12 mouse cellular contexts compared by ENCODE assay signal in genomic region chr1:20996603-20997327, GRCm38 (mm10). TPM values are rescaled to one million over a fixed set of nuclear protein-coding genes. Genes with fewer than 3 reads are reported as not detected.
DNase-seq lines count a peak whose midpoint lies in the region; ATAC-seq and TF ChIP-seq lines count a peak whose summit lies in the region.
"Had no signal": no experiment of that assay in that cellular context is flagged by ENCODE, and none has a peak within 500 bp of the region (broad histone marks: within the 10 kb centered on the region; RNA-seq: fewer than 3 reads in every experiment).

No protein-coding gene starts in this region.

- TF ChIP-seq EP300 in heart, postnatal 0 days (IDR thresholded peaks at IDR 0.05; ENCODE audit: low read depth), result no peak

- TF ChIP-seq POLR2A in lung, adult 2 months (IDR thresholded peaks at IDR 0.05; ENCODE audit: borderline replicate concordance, extremely low read depth, low read depth, low read length), result no peak

- 0 out of 2 replicates have a peak, but pooled peaks have one; percentile 18 for ATAC-seq in lung, embryonic 16.5 days (ENCODE audit: low read depth)
- no peak for ATAC-seq in heart, postnatal 0 days (ENCODE audit: insufficient read depth, low read depth)
- ATAC-seq in neural tube, embryonic 11.5 days (ENCODE audit: insufficient read depth, low FRiP score, low TSS enrichment), result no peak

- DNase-seq in heart, adult 18-20 months, result peak; percentile 33 to 43
- no peak for DNase-seq in heart, adult 9 months (ENCODE audit: low spot score in 2 of 2)
- no peak for DNase-seq in lung, adult 2 months
- no peak for DNase-seq in heart, postnatal 0 days (ENCODE audit: low spot score)
- peak; percentile 30 for DNase-seq in neural tube, embryonic 11.5 days (ENCODE audit: low spot score)
- no peak for DNase-seq in left cerebral cortex, adult 9 months (ENCODE audit: low spot score in 2 of 2)
- DNase-seq in left cerebral cortex, adult 11 months (ENCODE audit: low spot score), result no peak
- DNase-seq: B cell, adult 2 months; cerebellum, postnatal 36 days; spleen, adult 18-20 months had no signal

- H3K27me3 ChIP-seq in lung, embryonic 16.5 days (ENCODE audit: control insufficient read depth, insufficient read depth, low read depth, low read length), result no peaks in the 10 kb centered on the region
- no peaks in the 10 kb centered on the region for H3K27me3 ChIP-seq in heart, postnatal 0 days (ENCODE audit: control insufficient read depth, insufficient read depth, low read length)
- no peaks in the 10 kb centered on the region for H3K27me3 ChIP-seq in neural tube, embryonic 11.5 days (ENCODE audit: control insufficient read depth, insufficient read depth, low read length)

- no peak overlapping the region for H3K4me3 ChIP-seq in lung, embryonic 16.5 days (ENCODE audit: low read length)
- H3K4me3 ChIP-seq in lung, adult 2 months (replicated peaks; ENCODE audit: extremely low read depth, low read depth, low read length), result no peak overlapping the region
- no peak overlapping the region for H3K4me3 ChIP-seq in heart, postnatal 0 days (ENCODE audit: low read depth, low read length)
- H3K4me3 ChIP-seq in neural tube, embryonic 11.5 days (ENCODE audit: low read depth, low read length), result no peak overlapping the region
- H3K4me3 ChIP-seq: left cerebral cortex, adult 2 months had no signal

- peaks cover 2% of the 10 kb centered on the region; the same call in 1 of the 2 replicates for H3K4me1 ChIP-seq in lung, embryonic 16.5 days (replicated peaks; ENCODE audit: control insufficient read depth, insufficient read depth, low read length)
- H3K4me1 ChIP-seq in lung, adult 2 months (ENCODE audit: control insufficient read depth, insufficient read depth, low read length), result peaks cover 23% of the 10 kb centered on the region
- peaks cover 3% of the 10 kb centered on the region; the same call in 1 of the 2 replicates for H3K4me1 ChIP-seq in heart, postnatal 0 days (ENCODE audit: control insufficient read depth, insufficient read depth)
- H3K4me1 ChIP-seq in neural tube, embryonic 11.5 days (ENCODE audit: control insufficient read depth, insufficient read depth, low read length), result no peaks in the 10 kb centered on the region

- H3K36me3 ChIP-seq in lung, embryonic 16.5 days (ENCODE audit: control insufficient read depth, insufficient read depth, low read length), result peaks cover 6% of the 10 kb centered on the region
- peaks cover 23% of the 10 kb centered on the region for H3K36me3 ChIP-seq in heart, postnatal 0 days (replicated peaks; ENCODE audit: control insufficient read depth, insufficient read depth, low read length)
- no peaks in the 10 kb centered on the region for H3K36me3 ChIP-seq in neural tube, embryonic 11.5 days (ENCODE audit: control insufficient read depth, insufficient read depth, low read length)

- WGBS in lung, embryonic 16.5 days, result 34% methylated on average over 17 of the region's 17 CpGs
- WGBS in lung, adult 2 months, result 45% methylated on average over 17 of the region's 17 CpGs
- 48% methylated on average over 17 of the region's 17 CpGs for WGBS in heart, postnatal 0 days
- WGBS in neural tube, embryonic 11.5 days, result 54% methylated on average over 17 of the region's 17 CpGs

- H3K27ac ChIP-seq in lung, embryonic 16.5 days (ENCODE audit: low read length), result no peak overlapping the region
- H3K27ac ChIP-seq in heart, postnatal 0 days (ENCODE audit: low read depth), result 0 out of 2 replicates have a peak overlapping the region, but pooled peaks have one; percentile 30
- no peak overlapping the region for H3K27ac ChIP-seq in neural tube, embryonic 11.5 days (ENCODE audit: low read depth, low read length)
- H3K27ac ChIP-seq: left cerebral cortex, adult 2 months had no signal

- no peak overlapping the region for H3K4me2 ChIP-seq in lung, embryonic 16.5 days (ENCODE audit: low read depth, low read length)
- no peak overlapping the region for H3K4me2 ChIP-seq in heart, postnatal 0 days (ENCODE audit: low read depth, low read length)
- no peak overlapping the region for H3K4me2 ChIP-seq in neural tube, embryonic 11.5 days (ENCODE audit: low read depth)

- H3K9ac ChIP-seq in lung, embryonic 16.5 days (ENCODE audit: low read length), result no peak overlapping the region
- H3K9ac ChIP-seq in heart, postnatal 0 days (replicated peaks; ENCODE audit: low read depth, low read length), result no peak overlapping the region
- H3K9ac ChIP-seq in neural tube, embryonic 11.5 days (ENCODE audit: low read length), result no peak overlapping the region

- TF ChIP-seq CTCF in lung, adult 2 months (IDR thresholded peaks at IDR 0.05; ENCODE audit: insufficient read depth, low read length), result no peak
- TF ChIP-seq CTCF in heart, postnatal 0 days (IDR thresholded peaks at IDR 0.05; ENCODE audit: low read depth), result no peak

- no peaks in the 10 kb centered on the region for H3K9me3 ChIP-seq in lung, embryonic 16.5 days (ENCODE audit: control insufficient read depth, low read length)
- H3K9me3 ChIP-seq in heart, postnatal 0 days (replicated peaks; ENCODE audit: control insufficient read depth, low read length), result no peaks in the 10 kb centered on the region
- no peaks in the 10 kb centered on the region for H3K9me3 ChIP-seq in neural tube, embryonic 11.5 days (ENCODE audit: control insufficient read depth, low read length)

RNA-seq across cellular contexts. Expression of gene Efhc1, which starts 45.3 kb away (rescaled TPM):
- total RNA-seq in heart, adult 18-20 months (2021), result under 1 TPM; 0.32 to 0.82 TPM
- 8.1 and 9.9 TPM in 2 replicates for polyA plus RNA-seq in lung, embryonic 16.5 days (2015; fragmentation: Nextera tagmentation; extraction: Ambion mirVana)
- polyA plus RNA-seq in lung, adult 2 months (2012; rRNA removed), result 10.4 and 14.9 TPM in 2 replicates
- total RNA-seq in heart, postnatal 0 days (2014; rRNA removed; ENCODE audit: low replicate concordance), result 0.27 TPM in 1 of 2 replicates, not detected in the other
- 0.64 and 1.4 TPM in 2 replicates for polyA plus RNA-seq in heart, postnatal 0 days (2015; fragmentation: Nextera tagmentation; extraction: Ambion mirVana)
- 1.3 and 2.0 TPM in 2 replicates for polyA plus RNA-seq in neural tube, embryonic 11.5 days (2014; fragmentation: Nextera tagmentation; extraction: Ambion mirVana)

Comparison
In these comparisons a context has a peak if more than half of its experiments do, and no peak if none do; other contexts are left out.
1. DNase-seq: peak in heart, adult 18-20 months (2 of 2) and neural tube, embryonic 11.5 days (single experiment); none in heart, adult 9 months (0 of 2), lung, adult 2 months (single experiment), heart, postnatal 0 days (single experiment), left cerebral cortex, adult 9 months (0 of 2) and left cerebral cortex, adult 11 months (single experiment).